Mouse (Mus musculus) macrophage (primary cell): ENCODE measurements around the gene Faah. TPM values are rescaled to one million over a fixed set of nuclear protein-coding genes. Genes with fewer than 3 reads are reported as not detected.

Source experiments
- H3K27ac ChIP-seq: fragments of 350-480 bp; formaldehyde crosslinking; 2 replicates; pipeline ENCODE4 v1.9.0; 2021
- H3K36me3 ChIP-seq: fragments of 350-480 bp; formaldehyde crosslinking; 2 replicates; pipeline ENCODE4 v1.9.0; 2021; ENCODE audit errors: inconsistent target
- H3K4me3 ChIP-seq: fragments of 350-480 bp; formaldehyde crosslinking; 2 replicates; pipeline ENCODE4 v1.9.0; 2021; ENCODE audit errors: inconsistent target
- H3K79me2 ChIP-seq: fragments of 350-480 bp; formaldehyde crosslinking; 2 replicates; pipeline ENCODE4 v1.9.0; 2021; ENCODE audit errors: inconsistent target
- WGBS: methylation state at CpG from one replicate; pipeline ENCODE4 v1.1.7; 2026; ENCODE audit warnings: inconsistent platforms; ENCODE audit not compliant: missing documents; 5-methylcytosine and 5-hydroxymethylcytosine counted together
- polyA plus RNA-seq: library from polyadenylated mRNA; stranded (reverse); fragments of 250-400 nt; gene quantifications from 3 replicates; pipeline ENCODE4 v1.2.4, GENCODE M21; 2018; ENCODE audit warnings: inconsistent platforms

The Faah gene
- polyA plus RNA-seq, 1 experiment from 2014 or later = 0.09 TPM

GRCm38 (mm10) chr4:115984967-115985366, 32.8 kb downstream of the Faah start:
- Histone ChIP-seq H3K36me3 (no peaks in the 10 kb centered on the region), H3K4me3 (no peak overlapping the region), H3K79me2 (no peaks in the 10 kb centered on the region), H3K27ac (no peak overlapping the region)
- WGBS = 52% methylated on average over 8 of the region's 8 CpGs

- Histone ChIP-seq H3K4me3 (no peak overlapping the region), H3K36me3 (no peaks in the 10 kb centered on the region), H3K27ac (no peak overlapping the region), H3K79me2 (no peaks in the 10 kb centered on the region)
- WGBS = 8% methylated on average over 13 of the region's 13 CpGs
Observed at GRCm38 (mm10) chr4:115984111-115984510, 33.6 kb downstream of the Faah start.

- under 1% methylated on average over 8 of the region's 8 CpGs for WGBS
- Histone ChIP-seq H3K36me3 (no peaks in the 10 kb centered on the region), H3K79me2 (no peaks in the 10 kb centered on the region), H3K27ac (no peak overlapping the region), H3K4me3 (no peak overlapping the region)
Observed at GRCm38 (mm10) chr4:115980676-115981075, 37.0 kb downstream of the Faah start.

GRCm38 (mm10) chr4:115979437-115979836, 38.3 kb downstream of the Faah start:
- Histone ChIP-seq H3K4me3 (no peak overlapping the region), H3K27ac (no peak overlapping the region), H3K36me3 (no peaks in the 10 kb centered on the region), H3K79me2 (no peaks in the 10 kb centered on the region)
- WGBS = 6% methylated on average over 38 of the region's 39 CpGs

- Histone ChIP-seq H3K36me3 (no peaks in the 10 kb centered on the region), H3K4me3 (no peak overlapping the region), H3K27ac (no peak overlapping the region), H3K79me2 (no peaks in the 10 kb centered on the region)
- WGBS = 81% methylated on average over 4 of the region's 4 CpGs
Observed at GRCm38 (mm10) chr4:115978911-115979310, 38.8 kb downstream of the Faah start.

GRCm38 (mm10) chr4:115972543-115972942, 45.2 kb downstream of the Faah start:
- no peak overlapping the region for H3K27ac ChIP-seq

GRCm38 (mm10) chr4:115964446-115964845, 53.3 kb downstream of the Faah start:
- Histone ChIP-seq H3K27ac (no peak overlapping the region), H3K36me3 (no peaks in the 10 kb centered on the region), H3K4me3 (no peak overlapping the region), H3K79me2 (no peaks in the 10 kb centered on the region)
- WGBS = 15% methylated on average over 5 of the region's 5 CpGs

More at GRCm38 (mm10) chr4:115972543-115972942, 45.2 kb downstream of the Faah start:
- Histone ChIP-seq H3K36me3 (no peaks in the 10 kb centered on the region), H3K79me2 (no peaks in the 10 kb centered on the region), H3K4me3 (no peak overlapping the region)
- 80% methylated on average over 18 of the region's 24 CpGs for WGBS

GRCm38 (mm10) chr4:115963751-115964150, 54.0 kb downstream of the Faah start:
- H3K36me3 ChIP-seq = no peaks in the 10 kb centered on the region
- 32% methylated on average over 6 of the region's 6 CpGs for WGBS
- H3K4me3 ChIP-seq = no peak overlapping the region
- H3K27ac ChIP-seq = no peak overlapping the region
- no peaks in the 10 kb centered on the region for H3K79me2 ChIP-seq

GRCm38 (mm10) chr4:115962671-115963412, 54.9 kb downstream of the Faah start:
- Histone ChIP-seq H3K4me3 (no peak overlapping the region), H3K27ac (no peak overlapping the region), H3K79me2 (no peaks in the 10 kb centered on the region), H3K36me3 (no peaks in the 10 kb centered on the region)
- 1% methylated on average over 79 of the region's 79 CpGs for WGBS

GRCm38 (mm10) chr4:115961991-115962390, 55.7 kb downstream of the Faah start:
- H3K36me3 ChIP-seq = no peaks in the 10 kb centered on the region
- no peaks in the 10 kb centered on the region for H3K79me2 ChIP-seq
- no peak overlapping the region for H3K27ac ChIP-seq
- 40% methylated on average over 6 of the region's 7 CpGs for WGBS
- no peak overlapping the region for H3K4me3 ChIP-seq

GRCm38 (mm10) chr4:115959546-115959945, 58.2 kb downstream of the Faah start:
- Histone ChIP-seq H3K79me2 (no peaks in the 10 kb centered on the region), H3K36me3 (no peaks in the 10 kb centered on the region), H3K27ac (no peak overlapping the region), H3K4me3 (no peak overlapping the region)

- Histone ChIP-seq H3K36me3 (no peaks in the 10 kb centered on the region), H3K79me2 (no peaks in the 10 kb centered on the region), H3K4me3 (no peak overlapping the region), H3K27ac (no peak overlapping the region)
- 21% methylated on average over 3 of the region's 3 CpGs for WGBS
Observed at GRCm38 (mm10) chr4:115955494-115955775, 62.3 kb downstream of the Faah start.

GRCm38 (mm10) chr4:115954656-115955493, 62.9 kb downstream of the Faah start:
- Histone ChIP-seq H3K27ac (no peak overlapping the region), H3K79me2 (no peaks in the 10 kb centered on the region), H3K4me3 (no peak overlapping the region), H3K36me3 (no peaks in the 10 kb centered on the region)
- 17% methylated on average over 19 of the region's 19 CpGs for WGBS

- Histone ChIP-seq H3K79me2 (no peaks in the 10 kb centered on the region), H3K36me3 (no peaks in the 10 kb centered on the region), H3K27ac (no peak overlapping the region), H3K4me3 (no peak overlapping the region)
- WGBS = 66% methylated on average over 5 of the region's 5 CpGs
Observed at GRCm38 (mm10) chr4:115953559-115953958, 64.2 kb downstream of the Faah start.

- WGBS = 16% methylated on average over 6 of the region's 6 CpGs
- no peak overlapping the region for H3K27ac ChIP-seq
- no peaks in the 10 kb centered on the region for H3K79me2 ChIP-seq
- no peak overlapping the region for H3K4me3 ChIP-seq
- H3K36me3 ChIP-seq = no peaks in the 10 kb centered on the region
Observed at GRCm38 (mm10) chr4:115952758-115953157, 65.0 kb downstream of the Faah start.
